Mouse (Mus musculus): ENCODE results near the gene Laptm4a. TPM values are rescaled to one million over a fixed set of nuclear protein-coding genes. Genes with fewer than 3 reads are reported as not detected.

Laptm4a gene
- total RNA-seq, 4 experiments from 2014 or later, result 221 to 236 (median 226) TPM

- no peak for DNase-seq (ENCODE audit: low spot score in 2 of 2)
Observed at GRCm38 (mm10) chr12:8953136-8953535, 31.7 kb downstream of the Laptm4a start.

DNA sequence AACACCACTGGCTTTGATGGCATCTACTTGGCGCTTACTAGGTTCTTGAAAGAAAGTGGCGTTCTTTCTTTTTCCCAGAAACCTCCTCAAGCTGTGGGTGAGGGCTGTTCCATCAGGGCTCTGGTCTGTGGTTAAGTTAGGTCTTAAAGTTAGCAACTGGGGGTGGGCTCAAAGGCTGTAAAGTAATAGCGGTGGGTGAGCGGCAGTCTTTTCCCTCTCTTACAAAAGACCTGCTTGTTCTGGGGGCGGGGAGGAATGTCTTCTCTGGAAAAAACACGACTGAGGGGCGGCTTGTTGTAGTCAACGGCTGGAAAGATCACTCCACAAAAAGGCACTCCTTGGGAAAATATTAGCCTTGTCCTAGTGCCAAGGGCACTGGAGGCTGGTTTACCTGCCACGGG lies 32.7 kb downstream of the Laptm4a start:
- no peak for DNase-seq (ENCODE audit: low spot score in 2 of 2)

DNA sequence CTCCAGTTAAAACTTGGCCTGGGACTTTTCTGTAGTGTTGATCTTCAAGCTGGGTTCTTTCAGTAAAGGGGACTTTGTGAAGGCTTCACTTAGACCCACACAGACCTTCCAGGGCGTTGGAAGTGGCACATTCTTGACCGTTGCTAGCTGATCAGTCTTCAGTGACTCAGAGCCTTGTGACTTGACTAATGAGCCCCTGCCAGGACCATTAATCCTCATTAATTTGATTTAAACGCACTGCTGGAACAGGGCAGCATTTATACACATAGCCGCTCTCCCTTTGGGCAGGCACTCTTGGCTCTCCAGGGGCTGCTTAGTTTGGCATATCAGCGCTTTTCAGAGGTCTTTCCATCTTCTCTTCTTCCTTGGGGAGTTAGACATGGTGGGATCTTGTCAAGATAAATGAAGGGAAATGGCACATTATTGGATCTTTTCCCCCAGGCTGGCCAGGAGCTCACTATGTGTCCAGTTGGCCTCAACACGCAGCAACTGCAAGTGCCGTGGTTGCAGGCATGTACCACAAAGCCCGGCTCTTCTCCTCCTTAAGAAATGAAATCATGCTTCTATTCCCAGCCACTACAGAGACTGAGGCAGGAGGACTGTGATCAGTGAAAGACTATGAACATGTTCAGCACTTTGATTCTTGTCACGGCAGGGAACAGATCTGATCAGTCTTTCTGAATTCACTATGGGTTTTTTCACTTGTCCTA lies 40.3 kb downstream of the Laptm4a start:
- no peak for DNase-seq (ENCODE audit: low spot score in 2 of 2)

GRCm38 (mm10) chr12:8969828-8970227 lies 48.4 kb downstream of the Laptm4a start:
- peak; percentile 73 to 82 for DNase-seq (ENCODE audit: low spot score in 2 of 2)

GRCm38 (mm10) chr12:8973820-8974465 lies 52.5 kb downstream of the Laptm4a start, which contains the start of gene Wdr35:
TSS of gene Wdr35 (plus strand) at chr12:8973892.
- peak; percentile 82 to 89 for DNase-seq (ENCODE audit: low spot score in 2 of 2)

DNA sequence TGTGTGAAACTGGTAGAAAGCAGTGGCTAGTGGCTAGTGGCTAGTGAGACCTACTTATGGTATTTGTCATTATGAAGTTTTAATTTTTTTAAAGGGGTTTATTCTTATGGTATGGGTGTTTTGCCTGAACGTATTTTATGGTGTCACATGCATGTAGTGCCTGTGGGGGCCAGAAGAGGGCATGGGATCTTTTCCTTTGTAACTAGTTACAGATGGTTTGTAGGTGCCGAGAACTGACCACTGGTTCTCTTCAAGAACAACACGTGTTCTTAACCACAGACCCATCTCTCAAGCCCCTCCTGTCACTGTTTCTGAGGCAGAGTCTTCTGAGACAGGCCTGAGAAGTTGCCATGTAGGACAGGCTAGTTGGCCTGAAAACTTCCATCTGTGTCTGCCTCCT lies 53.6 kb downstream of the Laptm4a start:
- no peak for DNase-seq (ENCODE audit: low spot score in 2 of 2)

Other genes starting within 250 kb of the Laptm4a start
- gene Pum2, start 247.5 kb upstream of the Laptm4a start, total RNA-seq (2022), result 10 to 100 TPM; 80.0 to 94.9 (median 88.2) TPM
- 1 to 10 TPM in 3 of 4 experiments, under 1 TPM in 1; 0.82 to 3.1 (median 2.1) TPM for gene Sdc1, start 150.3 kb upstream of the Laptm4a start, total RNA-seq (2022)
- gene Matn3, start 26.3 kb downstream of the Laptm4a start, total RNA-seq (2022), result under 1 TPM in 1 of 4 experiments, not detected in 3; 0.12 TPM
- 10 to 100 TPM in 2 of 4 experiments, 1 to 10 TPM in 2; 8.4 to 10.7 (median 9.5) TPM for gene Wdr35, start 52.2 kb downstream of the Laptm4a start, total RNA-seq (2022)
- 10 to 100 TPM; 24.7 to 26.7 (median 25.9) TPM for gene Ttc32, start 108.3 kb downstream of the Laptm4a start, total RNA-seq (2022)

Measured in gastrocnemius, adult 8-10 months (tissue).